Mouse (Mus musculus) left cerebral cortex, adult 2 months (tissue): Measurements from ENCODE around the gene Bin2. TPM values are rescaled to one million over a fixed set of nuclear protein-coding genes. Genes with fewer than 3 reads are reported as not detected.
A peak's percentile ranks its signal among the peaks of the same experiment; 100 is the strongest.

Experiments used
- DNase-seq, 2 experiments: peaks; one replicate each; pipeline ENCODE4 v3.0.0; 2021 to 2022; ENCODE audit warnings: low spot score in 2 of 2, mixed read lengths in 1 of 2; ENCODE audit errors: extremely low spot score in 1 of 2
- H3K27ac ChIP-seq: fragments of 200-600 bp; 2 replicates; pipeline ENCODE4 v1.8.1; 2022
- H3K4me3 ChIP-seq: fragments of 200-600 bp; 2 replicates; pipeline ENCODE4 v1.8.1; 2022
- CTCF ChIP-seq: fragments of 200-600 bp; IDR thresholded peaks from 2 replicates; pipeline ENCODE4 v1.8.1; 2022; ENCODE audit warnings: antibody characterized with exemption, mild to moderate bottlenecking, moderate library complexity
- intact Hi-C: fragments of 180-260 bp; cut with DNase I; formaldehyde crosslinking; loops from one replicate; pipeline ENCODE4 v1.15.1; 2025
- long read RNA-seq, 2 experiments: library from polyadenylated mRNA; stranded (forward); transcript quantifications; one replicate each; pipeline ENCODE4 v2.0.0; 2021; ENCODE audit warnings: borderline mapping rate in 2 of 2
- total RNA-seq, 2 experiments: library from RNA; stranded (reverse); gene quantifications; 2 replicates each; pipeline ENCODE4 v1.2.3; 2021

Bin2 gene
- total RNA-seq: 1 to 10 TPM; 3.5 to 6.2 TPM
- long read RNA-seq, experiment 1, partial matches to known transcripts: 0 of 3 reads
- long read RNA-seq, experiment 1, other reads (novel, unspliced or antisense): 0 of 3 reads
- long read RNA-seq, experiment 2, partial matches to known transcripts: 0 of 4 reads
- long read RNA-seq, experiment 2, other reads (novel, unspliced or antisense): 0 of 4 reads

DNA sequence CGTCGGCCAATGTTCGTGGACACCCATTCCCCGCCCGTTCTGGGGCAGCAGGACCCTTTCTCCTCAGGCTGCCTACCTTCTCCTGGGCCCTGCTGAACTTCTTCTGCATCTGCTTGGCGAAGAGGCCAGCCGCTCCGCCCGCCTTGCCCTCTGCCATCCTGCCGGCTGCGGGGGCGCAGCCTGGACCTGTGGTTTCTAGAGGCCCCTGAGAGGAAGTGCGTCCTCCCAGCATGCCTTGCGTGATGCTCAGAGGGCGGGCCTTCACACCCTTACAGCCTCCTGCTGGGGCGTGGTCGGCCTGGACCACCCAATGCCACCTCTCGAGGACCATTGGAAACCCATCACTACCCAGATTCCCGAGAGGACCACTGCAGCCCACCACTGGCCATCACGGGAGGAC, at the start of gene Bin2:
Gene Bin2 (minus strand): TSS at position 217 of the 400 bp plus-strand sequence.
- H3K27ac ChIP-seq: no peak within 1 kb of the TSS
- DNase-seq: peak in 1 of 2 experiments; percentile 18
- TF ChIP-seq CTCF: no peak
- intact Hi-C loops: no loop called here
- H3K4me3 ChIP-seq: no peak within 1 kb of the TSS

DNA sequence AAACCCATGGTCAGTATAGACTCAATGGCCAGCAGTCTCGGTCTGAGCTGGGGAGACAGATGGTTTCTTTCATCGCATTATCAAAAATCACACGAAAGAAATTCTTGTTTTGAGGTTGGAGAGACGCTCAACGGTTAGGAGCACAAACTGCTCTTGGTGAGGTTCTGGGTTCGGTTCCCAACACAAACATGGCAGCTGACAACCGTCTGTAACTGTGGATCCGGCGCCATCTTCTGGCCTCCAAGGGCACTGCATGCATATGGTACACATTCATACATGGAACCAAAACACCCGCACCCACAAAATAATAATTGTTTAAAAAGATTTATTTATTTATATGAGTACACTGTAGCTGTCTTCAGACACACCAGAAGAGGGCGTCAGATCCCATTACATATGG, 49.2 kb upstream of the Bin2 start:
- intact Hi-C loops: no loop called here
- no peak for DNase-seq
- H3K4me3 ChIP-seq: no peak overlapping the region
- H3K27ac ChIP-seq: no peak overlapping the region
- TF ChIP-seq CTCF: peak; percentile 27

DNA sequence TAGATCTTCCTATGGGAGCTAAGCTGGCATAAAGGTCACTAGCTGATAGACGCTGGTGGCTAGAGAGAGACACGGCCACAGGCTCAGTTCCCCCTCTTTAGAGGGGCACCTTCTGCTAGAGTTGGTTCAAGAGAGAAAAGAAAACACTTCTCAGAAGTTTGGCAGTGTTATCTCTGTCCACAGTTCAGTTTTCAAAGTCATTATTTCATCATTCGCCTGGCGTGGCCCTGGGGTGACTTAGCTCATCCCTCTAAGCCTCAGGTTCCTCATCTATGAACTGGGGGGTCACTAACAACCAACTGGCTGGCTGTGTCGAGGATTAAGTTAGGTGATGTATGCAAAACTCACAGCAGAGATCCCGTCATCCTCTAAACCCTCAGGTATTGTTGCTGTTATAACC, 48.6 kb upstream of the Bin2 start:
- no peak for TF ChIP-seq CTCF
- DNase-seq: no peak
- intact Hi-C loops: no loop called here
- no peak overlapping the region for H3K27ac ChIP-seq
- H3K4me3 ChIP-seq: no peak overlapping the region

DNA sequence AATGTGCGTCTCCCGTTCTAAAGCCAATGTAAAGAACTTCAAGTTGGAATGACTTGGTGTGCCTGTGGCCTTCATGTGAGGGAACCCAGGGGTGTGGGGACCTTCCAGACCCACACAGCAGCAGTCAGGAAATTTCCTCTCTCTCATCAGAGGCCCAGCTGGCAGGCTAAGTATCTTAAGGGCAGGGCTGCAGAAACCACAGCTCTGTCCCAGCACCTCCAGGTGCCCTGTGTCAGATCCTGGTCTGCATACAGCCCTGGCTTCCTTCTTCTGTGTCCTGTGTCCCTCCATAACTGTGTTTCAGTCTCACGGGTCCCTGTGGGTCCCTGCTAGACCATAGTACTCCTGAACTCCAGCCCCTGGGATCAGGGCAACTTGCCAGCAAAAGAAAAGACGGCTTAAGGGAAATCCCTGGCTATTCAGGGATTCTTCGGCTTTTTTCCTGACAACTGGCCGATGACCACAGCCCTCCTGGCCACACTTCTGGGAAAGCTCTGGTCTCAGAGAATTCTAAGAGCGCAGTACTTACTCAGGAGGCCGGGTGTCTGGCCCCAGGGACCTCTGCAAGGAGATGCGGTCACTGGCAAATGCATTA, 46.1 kb upstream of the Bin2 start:
- no peak for DNase-seq
- no peak for TF ChIP-seq CTCF
- Histone ChIP-seq H3K27ac (no peak overlapping the region), H3K4me3 (no peak overlapping the region)
- intact Hi-C loops: no loop called here

DNA sequence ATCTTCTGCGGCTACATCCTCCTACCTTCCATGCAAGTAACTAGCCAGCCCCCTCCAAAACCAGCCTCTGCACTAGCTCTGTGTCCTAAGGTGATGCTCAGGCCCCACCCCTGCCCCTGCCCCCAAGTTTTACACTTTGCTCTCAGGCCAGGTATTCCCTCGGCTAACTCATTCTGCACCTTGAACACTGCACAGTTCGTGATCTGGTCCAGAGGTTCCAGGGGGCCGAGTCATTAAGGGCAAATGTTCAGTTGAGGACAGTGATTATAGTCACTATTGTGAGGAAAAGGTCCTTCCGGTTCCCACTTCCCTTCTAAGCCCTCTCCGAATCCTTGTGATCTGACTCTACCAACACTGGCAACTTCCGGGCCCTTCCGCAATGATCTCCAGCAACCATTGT, 45.1 kb upstream of the Bin2 start:
- Histone ChIP-seq H3K4me3 (no peak overlapping the region), H3K27ac (no peak overlapping the region)
- no peak for TF ChIP-seq CTCF
- intact Hi-C loops: no loop called here
- no peak for DNase-seq

DNA sequence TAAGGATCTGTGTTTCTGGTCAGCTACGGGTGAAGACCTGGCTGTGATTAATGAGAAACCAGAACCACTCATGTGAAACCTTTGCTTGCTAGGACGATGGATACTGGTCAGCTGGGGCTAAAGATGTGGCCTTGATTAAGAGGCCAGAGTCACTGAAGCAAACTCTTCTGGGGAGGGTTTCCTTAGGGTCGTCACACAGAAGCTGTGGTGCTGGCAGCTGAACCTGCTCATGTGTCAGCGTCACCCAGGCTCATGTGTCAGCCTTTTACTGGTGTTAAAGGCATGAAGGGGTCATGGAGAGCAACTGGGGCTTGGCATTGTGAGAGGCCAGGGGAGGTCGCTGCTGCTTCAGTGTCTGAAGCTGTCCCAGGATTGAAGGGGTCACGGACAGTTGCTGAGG, 41.5 kb upstream of the Bin2 start:
- no peak overlapping the region for H3K4me3 ChIP-seq
- TF ChIP-seq CTCF: no peak
- no peak for DNase-seq
- H3K27ac ChIP-seq: no peak overlapping the region
- intact Hi-C loops: no loop called here

DNA sequence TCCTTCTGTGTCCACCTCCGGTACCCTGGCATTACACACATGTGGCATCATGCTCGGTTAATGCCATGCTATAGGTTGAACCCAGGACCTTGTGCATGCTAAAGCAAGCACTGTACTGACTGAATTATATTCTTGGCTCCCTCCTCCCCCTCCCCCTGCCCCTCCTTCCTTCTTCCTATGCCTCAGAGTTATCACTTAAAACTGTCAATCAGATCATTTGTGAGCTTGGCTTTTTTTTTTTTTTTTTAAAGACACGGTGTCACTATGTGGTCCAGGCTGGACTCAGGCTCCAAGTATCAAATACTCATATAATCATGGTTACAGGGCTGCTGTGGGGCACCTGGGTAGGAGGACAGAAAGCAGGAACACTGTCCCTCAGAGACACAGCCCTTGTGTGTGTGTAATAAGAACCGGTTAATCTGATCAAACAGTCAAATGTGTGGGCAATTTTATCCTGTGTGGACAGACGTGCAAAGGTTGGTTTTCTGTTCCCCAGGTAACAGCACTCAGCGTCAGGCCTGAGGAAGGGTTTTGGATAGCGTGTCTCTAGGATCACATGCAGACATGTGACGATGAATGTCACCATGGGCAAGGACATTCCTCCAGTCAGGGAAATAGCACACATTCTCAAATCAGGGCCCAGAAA, 39.2 kb upstream of the Bin2 start:
- Histone ChIP-seq H3K4me3 (no peak overlapping the region), H3K27ac (no peak overlapping the region)
- intact Hi-C loops: no loop called here
- no peak for TF ChIP-seq CTCF
- DNase-seq: no peak

DNA sequence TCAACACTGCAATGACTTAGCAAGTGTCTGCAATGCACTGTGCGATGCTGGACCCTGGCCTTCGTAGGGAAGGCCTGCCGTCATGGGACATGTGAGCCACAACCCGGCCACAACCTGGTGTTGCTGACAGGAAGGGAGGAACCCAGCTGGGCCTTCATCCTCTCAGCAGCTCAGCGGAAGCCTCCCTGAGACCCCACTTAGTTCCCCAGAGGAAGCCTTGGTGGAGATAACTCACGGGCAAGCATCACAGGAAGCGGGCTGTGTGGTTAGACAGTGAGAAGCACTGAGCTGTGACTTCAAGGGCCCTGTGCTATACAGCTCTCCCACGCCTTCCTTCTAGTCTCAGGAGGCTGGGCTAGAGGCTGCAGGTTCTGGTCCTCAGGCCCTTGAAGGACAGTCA, 36.9 kb upstream of the Bin2 start:
- no peak for TF ChIP-seq CTCF
- intact Hi-C loops: no loop called here
- DNase-seq: no peak
- H3K27ac ChIP-seq: no peak overlapping the region
- H3K4me3 ChIP-seq: no peak overlapping the region

DNA sequence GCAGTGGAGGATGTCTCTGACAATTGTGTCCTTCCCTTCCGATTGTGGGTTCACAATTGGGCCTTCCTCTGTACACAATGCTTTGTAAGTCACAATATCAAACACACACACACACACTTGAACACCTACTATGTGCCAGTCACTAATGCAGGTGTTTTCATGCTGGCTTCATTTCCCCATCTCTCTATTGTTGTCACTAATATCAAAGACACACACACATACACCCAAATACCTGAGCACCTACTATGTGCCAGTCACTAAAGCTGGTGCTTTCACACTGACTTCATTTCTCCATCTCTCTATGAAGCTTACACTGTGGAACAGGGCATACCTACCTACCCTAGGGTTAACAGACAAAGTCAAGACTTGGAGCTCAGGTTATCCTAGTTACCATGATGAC, 36.0 kb upstream of the Bin2 start:
- no peak for TF ChIP-seq CTCF
- no peak for DNase-seq
- no peak overlapping the region for H3K4me3 ChIP-seq
- intact Hi-C loops: no loop called here
- H3K27ac ChIP-seq: no peak overlapping the region

DNA sequence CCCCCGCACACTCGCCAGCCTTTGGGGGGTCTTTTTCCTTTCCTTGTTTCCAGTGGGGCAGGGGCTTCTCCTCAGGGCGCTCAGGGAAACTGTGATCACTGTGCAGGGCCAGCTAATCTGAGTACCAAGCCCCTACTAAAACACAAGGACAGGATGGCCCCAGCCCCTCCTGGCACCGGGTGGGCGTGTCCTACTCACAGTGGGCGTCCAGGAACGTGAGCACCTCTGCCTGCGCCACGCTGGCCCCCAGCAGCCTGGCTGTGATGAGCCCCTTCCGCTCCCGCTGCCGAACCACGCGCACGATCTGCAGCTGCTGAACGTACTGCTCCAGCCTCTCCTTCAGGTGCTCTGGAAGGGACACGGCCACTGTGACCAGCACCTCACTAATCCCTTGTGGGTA, 34.6 kb upstream of the Bin2 start:
- no peak for DNase-seq
- H3K27ac ChIP-seq: no peak overlapping the region
- intact Hi-C loops: no loop called here
- no peak for TF ChIP-seq CTCF
- H3K4me3 ChIP-seq: no peak overlapping the region

DNA sequence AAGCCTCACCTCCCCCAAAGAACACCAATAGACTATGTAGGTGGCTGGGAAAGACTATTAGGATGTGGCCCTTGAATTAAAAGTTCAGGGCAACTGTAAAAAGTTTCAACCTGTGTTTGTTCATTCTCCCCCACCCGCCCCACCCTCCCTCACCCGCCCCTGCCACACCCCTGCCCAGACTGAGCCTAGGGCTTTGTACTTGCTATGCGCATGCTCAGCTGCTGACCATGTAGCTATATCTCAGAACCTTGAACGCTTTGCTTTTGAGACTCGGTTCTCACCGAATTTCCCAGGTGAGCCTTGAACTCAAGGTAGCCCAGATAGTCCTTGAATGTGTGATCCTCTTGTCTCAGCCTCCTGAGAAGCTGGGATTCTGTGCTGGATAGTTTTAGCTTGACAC, 32.5 kb upstream of the Bin2 start:
- H3K4me3 ChIP-seq: no peak overlapping the region
- TF ChIP-seq CTCF: no peak
- H3K27ac ChIP-seq: no peak overlapping the region
- no peak for DNase-seq
- intact Hi-C loops: no loop called here

DNA sequence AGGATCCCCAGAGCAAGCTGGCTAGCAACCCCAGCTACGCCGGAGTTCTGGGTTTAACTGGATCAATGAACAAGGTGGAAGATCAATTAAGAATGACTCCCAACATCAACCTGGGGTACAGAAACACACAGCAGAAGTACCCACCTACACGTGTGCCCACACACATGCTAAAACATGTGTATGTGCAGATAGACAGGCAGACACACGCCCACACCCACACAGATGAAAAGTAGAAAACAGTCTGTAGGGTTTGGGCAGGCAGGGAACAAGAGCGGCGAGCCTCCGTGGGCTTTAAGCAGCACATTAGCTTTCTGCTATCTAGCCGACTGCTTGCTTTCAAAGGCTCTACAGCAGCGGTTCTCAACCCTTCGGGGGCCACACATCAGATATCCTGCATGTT, 31.8 kb upstream of the Bin2 start:
- no peak for DNase-seq
- intact Hi-C loops: no loop called here
- no peak for TF ChIP-seq CTCF
- H3K4me3 ChIP-seq: no peak overlapping the region
- no peak overlapping the region for H3K27ac ChIP-seq

DNA sequence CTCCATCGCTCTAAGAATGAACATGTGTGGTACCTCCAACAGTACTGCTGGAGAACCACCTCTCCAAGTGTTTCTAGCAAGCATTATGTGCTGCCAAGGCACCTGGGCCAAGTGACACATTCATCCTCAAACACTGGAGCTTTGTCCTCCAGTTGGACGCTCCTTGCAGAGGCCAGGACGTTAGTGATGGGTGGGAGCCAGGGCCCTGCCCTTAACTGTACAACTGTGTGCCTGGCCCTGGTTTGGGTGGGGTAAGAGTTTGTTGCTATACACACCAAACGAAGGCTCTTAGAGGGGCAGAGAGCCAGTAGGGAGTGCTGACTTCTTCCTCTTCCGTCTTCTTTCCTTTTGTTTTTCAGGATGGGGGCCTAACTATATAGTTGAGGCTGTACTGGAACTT, 31.1 kb upstream of the Bin2 start:
- no peak for TF ChIP-seq CTCF
- Histone ChIP-seq H3K27ac (no peak overlapping the region), H3K4me3 (no peak overlapping the region)
- intact Hi-C loops: no loop called here
- DNase-seq: no peak
